Mouse (Mus musculus): ENCODE data around the gene AI661453. TPM values are rescaled to one million over a fixed set of nuclear protein-coding genes. Genes with fewer than 3 reads are reported as not detected.
A peak's percentile ranks its signal among the peaks of the same experiment; 100 is the strongest.
"Not testable (repeated sequence)": the region's sequence is repeated elsewhere in the genome, so short reads cannot be mapped to it uniquely, and the experiment has no call there.

The AI661453 gene
- polyA plus RNA-seq, 1 experiment from 2014 or later = 4.8 TPM

DNA sequence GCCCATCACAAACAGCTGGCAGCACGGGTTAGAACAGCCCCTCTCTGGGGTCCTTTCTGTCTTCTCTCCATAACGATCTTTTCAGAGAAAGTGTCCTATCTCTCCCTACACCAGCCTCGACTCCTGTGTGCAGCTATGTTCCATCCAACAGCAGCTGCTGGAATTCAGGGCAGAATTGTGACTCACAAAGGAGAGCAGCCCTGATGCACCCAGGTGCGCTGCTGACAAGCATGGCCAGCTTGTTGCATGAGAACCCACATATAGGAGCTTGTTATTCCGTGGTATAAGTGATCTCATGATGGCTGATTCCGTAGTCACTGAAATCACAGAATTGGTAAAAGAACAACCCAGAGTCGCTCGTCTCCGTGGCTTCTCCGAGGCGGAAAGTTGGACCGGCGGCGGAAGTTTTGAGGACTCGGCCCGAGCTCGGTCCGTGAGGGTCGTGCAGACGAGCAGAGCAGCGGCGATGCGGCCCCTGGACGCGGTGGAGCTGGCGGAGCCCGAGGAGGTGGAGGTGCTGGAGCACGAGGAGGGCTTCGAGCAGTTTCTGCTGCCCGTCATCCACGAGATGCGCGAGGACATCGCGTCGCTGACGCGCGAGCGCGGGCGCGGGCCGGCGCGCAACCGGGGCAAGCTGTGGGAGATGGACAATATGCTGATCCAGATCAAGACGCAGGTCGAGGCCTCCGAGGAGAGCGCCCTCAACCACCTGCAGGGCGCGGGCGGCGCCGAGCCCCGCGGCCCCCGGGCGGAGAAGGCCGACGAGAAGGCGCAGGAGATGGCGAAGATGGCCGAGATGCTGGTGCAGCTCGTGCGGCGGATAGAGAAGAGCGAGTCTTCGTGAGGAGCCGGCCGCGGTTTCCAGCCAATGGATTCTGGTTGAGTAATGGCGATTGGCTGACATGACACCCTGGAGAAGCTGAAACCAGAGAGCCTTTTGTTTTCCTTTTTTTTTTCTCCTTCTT, 26.2 kb upstream of the AI661453 start:
- not testable (repeated sequence) for ATAC-seq (ENCODE audit: insufficient number of reproducible peaks, insufficient read depth, low FRiP score, low read depth); H3K9me3 ChIP-seq (ENCODE audit: control insufficient read depth, low read depth, low read length); H3K9ac ChIP-seq (replicated peaks; ENCODE audit: low read depth, low read length); H3K27ac ChIP-seq (ENCODE audit: low read length); H3K36me3 ChIP-seq (ENCODE audit: control insufficient read depth, insufficient read depth, low read length); H3K4me1 ChIP-seq (ENCODE audit: control insufficient read depth, insufficient read depth, low read length)
- WGBS = 3% methylated on average over 74 of the region's 74 CpGs
- H3K27me3 ChIP-seq (ENCODE audit: control insufficient read depth, insufficient read depth, low read length) = peaks cover 13% of the 10 kb centered on the region
- H3K4me2 ChIP-seq (replicated peaks; ENCODE audit: low read depth, low read length) = peak overlapping the region; percentile 59
- H3K4me3 ChIP-seq (ENCODE audit: low read depth, low read length) = peak overlapping the region; percentile 31

DNA sequence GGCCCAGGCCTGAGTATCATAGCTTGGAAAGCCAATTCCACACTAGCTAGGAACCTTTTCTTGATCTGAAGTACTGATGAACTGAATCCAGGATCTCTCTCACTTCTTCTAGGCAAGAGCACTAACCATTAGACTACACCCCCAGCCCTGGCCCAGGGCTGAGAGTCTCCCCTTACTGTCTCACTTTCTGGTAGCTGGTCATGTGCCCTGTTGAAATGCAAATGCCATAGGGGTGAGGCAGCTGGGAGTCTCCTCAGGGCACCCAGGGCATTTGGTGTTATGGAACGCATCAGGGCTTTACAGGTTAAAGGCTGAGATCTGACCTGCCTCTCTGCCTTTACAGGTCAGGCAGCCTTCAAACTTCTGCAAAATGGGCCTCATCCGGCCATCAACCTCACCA, 16.2 kb upstream of the AI661453 start:
- H3K4me2 ChIP-seq (replicated peaks; ENCODE audit: low read depth, low read length) = no peak overlapping the region
- no peaks in the 10 kb centered on the region for H3K9me3 ChIP-seq (ENCODE audit: control insufficient read depth, low read depth, low read length)
- H3K9ac ChIP-seq (replicated peaks; ENCODE audit: low read depth, low read length) = no peak overlapping the region
- 60% methylated on average over 2 of the region's 2 CpGs for WGBS
- H3K4me1 ChIP-seq (ENCODE audit: control insufficient read depth, insufficient read depth, low read length) = no peaks in the 10 kb centered on the region
- H3K27me3 ChIP-seq (ENCODE audit: control insufficient read depth, insufficient read depth, low read length) = no peaks in the 10 kb centered on the region
- no peak overlapping the region for H3K27ac ChIP-seq (ENCODE audit: low read length)
- H3K36me3 ChIP-seq (ENCODE audit: control insufficient read depth, insufficient read depth, low read length) = no peaks in the 10 kb centered on the region
- ATAC-seq (ENCODE audit: insufficient number of reproducible peaks, insufficient read depth, low FRiP score, low read depth) = no peak
- no peak overlapping the region for H3K4me3 ChIP-seq (ENCODE audit: low read depth, low read length)

DNA sequence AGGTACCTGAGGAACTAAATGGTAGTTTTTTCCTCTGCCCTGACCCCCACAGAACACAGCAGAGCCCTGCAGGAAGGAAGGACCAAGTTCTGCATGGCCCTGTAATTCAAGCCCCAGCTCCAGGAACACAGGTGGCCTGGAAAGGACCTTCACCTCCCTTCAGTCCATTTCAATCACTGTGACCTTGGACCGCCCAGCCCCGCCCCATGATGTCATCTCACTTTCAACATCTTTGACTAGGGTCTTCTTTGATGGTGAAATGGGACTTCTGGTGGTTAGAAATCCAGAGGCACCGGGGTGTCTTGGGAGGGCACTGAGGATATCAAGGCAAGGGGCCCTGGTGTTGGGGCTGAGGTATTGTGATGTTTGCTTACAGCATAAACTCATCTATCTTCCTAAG, 14.8 kb upstream of the AI661453 start:
- 80% methylated on average over 3 of the region's 3 CpGs for WGBS

DNA sequence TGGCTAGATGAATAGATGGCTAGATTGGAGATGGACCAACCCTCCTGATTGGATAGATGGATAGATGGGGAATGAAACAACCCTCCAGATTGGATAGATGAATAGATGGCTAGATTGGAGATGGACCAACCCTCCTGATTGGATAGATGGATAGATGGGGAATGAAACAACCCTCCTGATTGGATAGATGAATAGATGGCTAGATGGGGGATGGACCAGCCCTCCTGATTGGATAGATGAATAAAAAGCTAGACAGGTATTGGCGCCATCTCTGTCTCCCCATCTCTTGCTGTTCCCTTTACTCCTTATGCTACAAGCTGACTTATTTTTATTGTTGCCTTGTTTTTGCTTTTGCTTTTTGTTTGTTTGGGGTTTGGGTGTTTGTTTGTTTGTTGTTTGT, 13.8 kb upstream of the AI661453 start:
- H3K4me2 ChIP-seq (replicated peaks; ENCODE audit: low read depth, low read length); ATAC-seq (ENCODE audit: insufficient number of reproducible peaks, insufficient read depth, low FRiP score, low read depth); H3K4me1 ChIP-seq (ENCODE audit: control insufficient read depth, insufficient read depth, low read length); H3K9me3 ChIP-seq (ENCODE audit: control insufficient read depth, low read depth, low read length); H3K27me3 ChIP-seq (ENCODE audit: control insufficient read depth, insufficient read depth, low read length); H3K4me3 ChIP-seq (ENCODE audit: low read depth, low read length); H3K27ac ChIP-seq (ENCODE audit: low read length); H3K36me3 ChIP-seq (ENCODE audit: control insufficient read depth, insufficient read depth, low read length); H3K9ac ChIP-seq (replicated peaks; ENCODE audit: low read depth, low read length): not testable (repeated sequence)
- 100% methylated on average over 1 of the region's 1 CpGs for WGBS

More for the DNA sequence above, 14.8 kb upstream of the AI661453 start:
- H3K27me3 ChIP-seq (ENCODE audit: control insufficient read depth, insufficient read depth, low read length) = no peaks in the 10 kb centered on the region
- H3K4me3 ChIP-seq (ENCODE audit: low read depth, low read length) = no peak overlapping the region
- H3K9ac ChIP-seq (replicated peaks; ENCODE audit: low read depth, low read length) = no peak overlapping the region
- H3K36me3 ChIP-seq (ENCODE audit: control insufficient read depth, insufficient read depth, low read length) = no peaks in the 10 kb centered on the region
- no peaks in the 10 kb centered on the region for H3K9me3 ChIP-seq (ENCODE audit: control insufficient read depth, low read depth, low read length)
- no peak overlapping the region for H3K27ac ChIP-seq (ENCODE audit: low read length)
- no peak for ATAC-seq (ENCODE audit: insufficient number of reproducible peaks, insufficient read depth, low FRiP score, low read depth)
- no peaks in the 10 kb centered on the region for H3K4me1 ChIP-seq (ENCODE audit: control insufficient read depth, insufficient read depth, low read length)
- H3K4me2 ChIP-seq (replicated peaks; ENCODE audit: low read depth, low read length) = no peak overlapping the region

DNA sequence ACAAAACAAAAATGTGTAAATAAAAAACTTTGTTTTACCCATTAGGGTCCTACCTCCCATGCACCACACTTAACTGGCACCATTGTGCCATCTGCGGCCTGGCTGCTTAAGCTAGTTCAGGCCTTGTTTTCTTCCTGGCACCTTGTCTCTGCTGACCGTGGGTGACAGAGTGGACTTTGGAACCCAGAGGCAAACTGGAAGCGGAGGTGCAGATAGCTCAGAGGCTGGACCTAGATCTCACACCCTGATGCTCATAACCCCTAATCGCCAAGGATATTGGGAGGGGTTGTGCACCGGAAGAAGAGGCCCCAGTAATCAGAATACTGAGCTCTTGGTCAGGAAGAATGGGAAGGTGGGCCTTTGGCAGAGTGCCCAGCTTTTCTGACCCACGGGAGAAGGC, 12.2 kb upstream of the AI661453 start:
- Histone ChIP-seq H3K4me2 (replicated peaks; ENCODE audit: low read depth, low read length) (no peak overlapping the region), H3K36me3 (ENCODE audit: control insufficient read depth, insufficient read depth, low read length) (no peaks in the 10 kb centered on the region), H3K27me3 (ENCODE audit: control insufficient read depth, insufficient read depth, low read length) (no peaks in the 10 kb centered on the region), H3K27ac (ENCODE audit: low read length) (no peak overlapping the region), H3K4me1 (ENCODE audit: control insufficient read depth, insufficient read depth, low read length) (peaks cover 8% of the 10 kb centered on the region; the same call in 1 of the 2 replicates), H3K9ac (replicated peaks; ENCODE audit: low read depth, low read length) (no peak overlapping the region), H3K9me3 (ENCODE audit: control insufficient read depth, low read depth, low read length) (no peaks in the 10 kb centered on the region), H3K4me3 (ENCODE audit: low read depth, low read length) (no peak overlapping the region)
- 62% methylated on average over 6 of the region's 6 CpGs for WGBS
- no peak for ATAC-seq (ENCODE audit: insufficient number of reproducible peaks, insufficient read depth, low FRiP score, low read depth)

DNA sequence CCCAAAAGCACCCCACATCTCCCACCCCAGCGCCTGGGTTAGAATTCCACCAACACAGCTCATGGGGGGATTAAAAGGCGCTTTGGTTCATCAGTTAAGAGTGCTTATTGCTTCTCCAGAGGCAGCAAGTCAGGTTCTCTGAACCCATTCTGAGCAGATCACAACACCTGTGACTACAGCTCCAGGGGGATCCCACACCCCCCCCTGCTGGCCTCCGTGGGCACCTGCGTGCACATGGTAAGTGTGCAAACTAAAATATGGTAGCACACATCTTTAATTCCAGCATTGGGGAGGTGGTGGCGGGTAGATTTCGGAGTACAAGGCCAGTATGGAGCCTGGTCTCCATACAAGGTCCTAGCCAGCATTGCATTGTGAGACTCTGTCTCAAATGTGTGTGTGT, 9.1 kb upstream of the AI661453 start:
- no peaks in the 10 kb centered on the region for H3K36me3 ChIP-seq (ENCODE audit: control insufficient read depth, insufficient read depth, low read length)
- no peak overlapping the region for H3K9ac ChIP-seq (replicated peaks; ENCODE audit: low read depth, low read length)
- no peak overlapping the region for H3K4me3 ChIP-seq (ENCODE audit: low read depth, low read length)
- no peak for ATAC-seq (ENCODE audit: insufficient number of reproducible peaks, insufficient read depth, low FRiP score, low read depth)
- no peaks in the 10 kb centered on the region for H3K9me3 ChIP-seq (ENCODE audit: control insufficient read depth, low read depth, low read length)
- no peak overlapping the region for H3K4me2 ChIP-seq (replicated peaks; ENCODE audit: low read depth, low read length)
- peaks cover 9% of the 10 kb centered on the region; the same call in 1 of the 2 replicates for H3K4me1 ChIP-seq (ENCODE audit: control insufficient read depth, insufficient read depth, low read length)
- 69% methylated on average over 6 of the region's 6 CpGs for WGBS
- H3K27ac ChIP-seq (ENCODE audit: low read length) = no peak overlapping the region
- H3K27me3 ChIP-seq (ENCODE audit: control insufficient read depth, insufficient read depth, low read length) = no peaks in the 10 kb centered on the region

DNA sequence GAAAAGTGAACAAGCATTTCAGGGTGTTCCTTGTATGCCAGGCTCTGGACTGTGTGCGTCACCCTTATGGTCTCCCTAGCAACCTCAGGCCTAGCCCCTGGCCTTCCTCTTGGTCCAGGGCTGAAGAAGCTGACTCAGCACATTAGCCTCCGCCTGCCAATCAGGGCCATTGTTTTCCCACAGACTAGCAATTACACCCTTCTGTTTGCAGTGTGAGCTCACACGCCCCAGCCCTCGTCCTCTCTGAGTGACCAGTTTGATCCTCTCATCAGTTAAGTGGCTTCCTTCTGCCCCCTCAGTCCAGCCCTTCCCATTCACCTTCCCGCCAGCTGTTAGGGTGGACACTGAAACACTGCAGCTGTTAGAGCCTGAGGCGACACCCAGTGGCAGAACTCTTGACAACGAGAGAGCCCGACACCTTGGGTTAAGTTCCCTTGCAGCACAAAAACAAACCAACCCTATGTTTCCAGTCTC, 7.5 kb upstream of the AI661453 start:
- peak; percentile 72 for ATAC-seq (ENCODE audit: insufficient number of reproducible peaks, insufficient read depth, low FRiP score, low read depth)
- Histone ChIP-seq H3K4me2 (replicated peaks; ENCODE audit: low read depth, low read length) (no peak overlapping the region), H3K9me3 (ENCODE audit: control insufficient read depth, low read depth, low read length) (no peaks in the 10 kb centered on the region), H3K9ac (replicated peaks; ENCODE audit: low read depth, low read length) (no peak overlapping the region), H3K27me3 (ENCODE audit: control insufficient read depth, insufficient read depth, low read length) (no peaks in the 10 kb centered on the region), H3K4me3 (ENCODE audit: low read depth, low read length) (no peak overlapping the region), H3K27ac (ENCODE audit: low read length) (no peak overlapping the region), H3K36me3 (ENCODE audit: control insufficient read depth, insufficient read depth, low read length) (no peaks in the 10 kb centered on the region), H3K4me1 (ENCODE audit: control insufficient read depth, insufficient read depth, low read length) (peaks cover 9% of the 10 kb centered on the region; the same call in 1 of the 2 replicates)
- 9% methylated on average over 8 of the region's 8 CpGs for WGBS

DNA sequence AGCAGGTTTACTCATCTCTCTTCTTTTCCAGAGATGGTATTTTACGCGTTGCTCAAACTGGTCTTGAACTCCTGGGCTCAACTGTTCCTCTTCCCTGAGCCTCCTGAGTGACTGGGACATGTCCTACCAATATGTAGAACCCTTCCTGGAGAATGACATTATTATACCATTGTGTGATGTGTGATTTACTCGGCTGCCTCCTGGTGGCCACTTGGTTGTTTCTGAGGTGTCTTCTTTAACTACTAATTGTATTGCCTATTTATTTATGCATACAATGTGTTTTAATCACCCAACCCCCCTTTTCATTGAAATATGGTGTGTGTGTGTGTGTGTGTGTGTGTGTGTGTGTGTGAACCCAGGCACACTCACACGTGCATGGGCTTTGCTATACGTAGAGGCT, 5.6 kb upstream of the AI661453 start:
- Histone ChIP-seq H3K27ac (ENCODE audit: low read length) (no peak overlapping the region), H3K4me1 (ENCODE audit: control insufficient read depth, insufficient read depth, low read length) (peaks cover 9% of the 10 kb centered on the region; the same call in 1 of the 2 replicates), H3K4me3 (ENCODE audit: low read depth, low read length) (no peak overlapping the region), H3K9ac (replicated peaks; ENCODE audit: low read depth, low read length) (no peak overlapping the region), H3K9me3 (ENCODE audit: control insufficient read depth, low read depth, low read length) (no peaks in the 10 kb centered on the region), H3K36me3 (ENCODE audit: control insufficient read depth, insufficient read depth, low read length) (no peaks in the 10 kb centered on the region), H3K27me3 (ENCODE audit: control insufficient read depth, insufficient read depth, low read length) (no peaks in the 10 kb centered on the region), H3K4me2 (replicated peaks; ENCODE audit: low read depth, low read length) (no peak overlapping the region)
- no peak for ATAC-seq (ENCODE audit: insufficient number of reproducible peaks, insufficient read depth, low FRiP score, low read depth)
- 75% methylated on average over 5 of the region's 5 CpGs for WGBS
